Mouse (Mus musculus): ENCODE measurements around the gene Ggt6. TPM values are rescaled to one million over a fixed set of nuclear protein-coding genes. Genes with fewer than 3 reads are reported as not detected.
A peak's percentile ranks its signal among the peaks of the same experiment; 100 is the strongest.

Ggt6 gene
- polyA plus RNA-seq, 2 experiments, result 4.6 to 5.9 TPM

DNA sequence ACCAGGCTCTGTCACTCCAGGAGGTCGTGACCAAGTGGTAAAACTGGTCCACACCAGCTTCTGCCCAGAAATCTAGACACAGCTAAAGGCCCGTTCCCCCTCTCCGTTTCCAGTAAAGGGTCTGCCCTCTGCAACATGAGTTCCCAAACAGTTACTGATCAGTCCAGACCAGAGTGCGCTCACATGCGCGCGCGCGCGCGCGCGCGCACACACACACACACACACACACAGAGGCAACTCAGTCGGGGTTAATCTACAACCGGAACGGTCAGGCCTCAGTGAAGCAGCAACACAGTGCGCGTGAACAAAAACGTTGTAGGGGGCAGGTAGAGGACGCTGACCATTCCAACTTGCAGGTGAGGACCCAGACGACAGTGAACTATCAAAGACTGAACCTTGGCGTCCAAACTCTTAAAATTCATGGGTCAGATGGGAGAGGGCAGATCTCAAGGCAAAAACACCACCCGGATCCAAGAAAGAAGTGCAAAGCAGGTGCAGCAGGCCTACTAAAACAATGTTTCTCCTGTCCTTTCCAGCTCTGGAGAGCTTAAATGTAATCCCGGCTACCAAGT, 24.7 kb upstream of the Ggt6 start:
- Histone ChIP-seq H3K4me3 (replicated peaks; ENCODE audit: low read length) (peak overlapping the region; percentile 58), H3K4me1 (ENCODE audit: control insufficient read depth, insufficient read depth, low read length) (peaks cover 14% of the 10 kb centered on the region; the same call in 1 of the 2 replicates), H3K27me3 (ENCODE audit: control insufficient read depth, insufficient read depth, low read length) (no peaks in the 10 kb centered on the region), H3K36me3 (ENCODE audit: control insufficient read depth, insufficient read depth, low read length) (no peaks in the 10 kb centered on the region), H3K27ac (replicated peaks; ENCODE audit: low read depth, low read length) (no peak overlapping the region), H3K9ac (ENCODE audit: low read depth, low read length, severe bottlenecking) (peak overlapping the region; percentile 63; the same call in 1 of the 2 replicates), H3K4me2 (replicated peaks; ENCODE audit: low read depth, low read length, severe bottlenecking) (peak overlapping the region; percentile 98), H3K9me3 (ENCODE audit: control insufficient read depth, low read length) (no peaks in the 10 kb centered on the region)
- no peak for TF ChIP-seq POLR2A (IDR thresholded peaks at IDR 0.05; ENCODE audit: borderline replicate concordance, extremely low read depth, insufficient read depth, insufficient read length)
- WGBS, result 3% methylated on average over 25 of the region's 25 CpGs
- ATAC-seq (ENCODE audit: low FRiP score, low read depth), result no peak
- no peak for DNase-seq (ENCODE audit: low spot score)

- DNase-seq (ENCODE audit: low spot score), result peak; percentile 83
These were observed 24.0 kb upstream of the Ggt6 start, which contains the start of gene Smtnl2 for GRCm38 (mm10) chr11:72411093-72411921. Gene Smtnl2 (minus strand): TSS chr11:72411713.

DNA sequence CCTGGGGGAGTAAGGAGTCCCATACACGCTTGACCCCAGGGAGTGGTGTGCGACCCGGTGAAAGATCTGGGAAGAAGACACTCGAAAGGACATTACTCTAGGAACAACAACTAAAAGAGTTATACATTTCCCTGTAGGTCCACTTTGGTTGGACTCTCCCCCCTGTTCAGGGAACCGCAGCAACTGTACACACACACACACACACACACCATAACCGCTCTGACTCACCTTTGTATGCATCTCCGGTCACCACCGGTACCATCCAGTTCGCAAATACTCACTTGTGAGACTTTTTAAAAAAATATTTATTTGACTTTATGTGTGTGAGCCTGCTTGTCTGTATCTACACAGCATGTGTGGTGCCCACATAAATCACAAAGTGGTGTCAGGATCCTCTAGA, 23.4 kb upstream of the Ggt6 start:
- Histone ChIP-seq H3K27me3 (ENCODE audit: control insufficient read depth, insufficient read depth, low read length) (no peaks in the 10 kb centered on the region), H3K4me1 (ENCODE audit: control insufficient read depth, insufficient read depth, low read length) (peaks cover 14% of the 10 kb centered on the region; the same call in 1 of the 2 replicates), H3K9ac (ENCODE audit: low read depth, low read length, severe bottlenecking) (peak overlapping the region; percentile 63; the same call in 1 of the 2 replicates), H3K27ac (replicated peaks; ENCODE audit: low read depth, low read length) (no peak overlapping the region), H3K9me3 (ENCODE audit: control insufficient read depth, low read length) (no peaks in the 10 kb centered on the region), H3K4me2 (replicated peaks; ENCODE audit: low read depth, low read length, severe bottlenecking) (peak overlapping the region; percentile 98), H3K4me3 (replicated peaks; ENCODE audit: low read length) (peak overlapping the region; percentile 58), H3K36me3 (ENCODE audit: control insufficient read depth, insufficient read depth, low read length) (no peaks in the 10 kb centered on the region)
- WGBS, result 31% methylated on average over 9 of the region's 9 CpGs
- no peak for TF ChIP-seq POLR2A (IDR thresholded peaks at IDR 0.05; ENCODE audit: borderline replicate concordance, extremely low read depth, insufficient read depth, insufficient read length)
- DNase-seq (ENCODE audit: low spot score), result no peak
- ATAC-seq (ENCODE audit: low FRiP score, low read depth), result no peak

More at GRCm38 (mm10) chr11:72411093-72411921, 24.0 kb upstream of the Ggt6 start, which contains the start of gene Smtnl2:
- peak within 1 kb of the TSS; percentile 98 for H3K4me2 ChIP-seq (replicated peaks; ENCODE audit: low read depth, low read length, severe bottlenecking)
- WGBS, result under 1% methylated on average over 64 of the region's 86 CpGs
- no peak for TF ChIP-seq POLR2A (IDR thresholded peaks at IDR 0.05; ENCODE audit: borderline replicate concordance, extremely low read depth, insufficient read depth, insufficient read length)
- peak within 1 kb of the TSS; percentile 63 for H3K9ac ChIP-seq (ENCODE audit: low read depth, low read length, severe bottlenecking)
- H3K27me3 ChIP-seq (ENCODE audit: control insufficient read depth, insufficient read depth, low read length), result no peaks in the 10 kb centered on the region
- peak within 1 kb of the TSS; percentile 58 for H3K4me3 ChIP-seq (replicated peaks; ENCODE audit: low read length)
- no peak within 1 kb of the TSS for H3K27ac ChIP-seq (replicated peaks; ENCODE audit: low read depth, low read length)
- H3K4me1 ChIP-seq (ENCODE audit: control insufficient read depth, insufficient read depth, low read length), result peaks cover 14% of the 10 kb centered on the region; the same call in 1 of the 2 replicates
- no peaks in the 10 kb centered on the region for H3K36me3 ChIP-seq (ENCODE audit: control insufficient read depth, insufficient read depth, low read length)
- peak; percentile 86 for ATAC-seq (ENCODE audit: low FRiP score, low read depth)
- H3K9me3 ChIP-seq (ENCODE audit: control insufficient read depth, low read length), result no peaks in the 10 kb centered on the region

DNA sequence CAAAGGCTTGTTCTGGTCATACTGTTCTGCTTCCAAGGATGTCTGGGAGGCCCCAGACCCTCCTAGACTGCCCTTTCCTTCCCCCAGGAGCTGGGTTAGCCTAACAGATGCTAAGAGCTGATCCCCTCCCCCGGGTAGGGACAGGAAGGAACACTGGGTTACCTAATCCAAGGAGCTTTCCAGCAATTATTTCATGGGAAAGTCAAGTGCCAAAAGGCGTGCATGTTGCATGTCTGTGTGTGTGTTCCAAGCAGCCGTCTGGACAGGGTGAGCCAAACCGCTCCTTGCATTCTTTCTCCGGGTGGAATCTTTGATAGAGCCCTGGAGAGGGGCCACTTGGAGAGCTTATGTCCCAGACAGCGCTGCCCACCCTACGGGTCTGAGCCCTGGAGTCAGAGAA, 22.3 kb upstream of the Ggt6 start:
- H3K36me3 ChIP-seq (ENCODE audit: control insufficient read depth, insufficient read depth, low read length), result no peaks in the 10 kb centered on the region
- DNase-seq (ENCODE audit: low spot score), result no peak
- H3K27ac ChIP-seq (replicated peaks; ENCODE audit: low read depth, low read length), result no peak overlapping the region
- no peaks in the 10 kb centered on the region for H3K9me3 ChIP-seq (ENCODE audit: control insufficient read depth, low read length)
- no peak overlapping the region for H3K9ac ChIP-seq (ENCODE audit: low read depth, low read length, severe bottlenecking)
- ATAC-seq (ENCODE audit: low FRiP score, low read depth), result no peak
- TF ChIP-seq POLR2A (IDR thresholded peaks at IDR 0.05; ENCODE audit: borderline replicate concordance, extremely low read depth, insufficient read depth, insufficient read length), result no peak
- WGBS, result 57% methylated on average over 7 of the region's 7 CpGs
- H3K4me2 ChIP-seq (replicated peaks; ENCODE audit: low read depth, low read length, severe bottlenecking), result no peak overlapping the region
- H3K4me1 ChIP-seq (ENCODE audit: control insufficient read depth, insufficient read depth, low read length), result peaks cover 18% of the 10 kb centered on the region
- no peaks in the 10 kb centered on the region for H3K27me3 ChIP-seq (ENCODE audit: control insufficient read depth, insufficient read depth, low read length)
- no peak overlapping the region for H3K4me3 ChIP-seq (replicated peaks; ENCODE audit: low read length)

DNA sequence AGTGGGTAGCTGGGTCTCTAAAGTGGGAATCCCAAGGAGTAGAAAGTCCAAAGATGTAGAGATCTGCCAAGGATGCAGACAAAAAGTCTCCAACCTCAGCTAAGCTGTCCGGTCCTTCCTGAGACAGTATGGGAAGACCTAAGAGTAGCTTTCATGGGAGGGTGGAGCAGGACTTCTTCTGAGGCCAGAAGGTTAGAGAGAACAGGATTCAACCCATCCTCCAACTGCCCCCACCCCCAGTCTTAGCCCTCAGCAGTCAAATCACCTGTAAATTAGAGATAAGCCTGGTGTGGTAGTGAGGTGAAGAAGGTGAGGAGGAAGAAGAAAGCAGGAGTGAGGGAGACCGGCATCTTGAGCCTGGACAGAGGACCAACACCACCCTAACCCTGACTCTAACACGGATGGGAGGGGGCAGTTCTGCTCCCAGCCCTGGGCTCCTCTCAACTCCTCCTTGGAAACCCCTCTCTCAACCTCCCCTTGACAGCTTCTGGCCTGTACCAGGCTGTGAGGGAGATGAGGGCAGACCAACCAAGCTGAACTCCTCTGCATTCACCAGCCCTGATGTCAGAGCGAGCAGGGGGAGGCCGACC, 21.6 kb upstream of the Ggt6 start:
- no peak for TF ChIP-seq POLR2A (IDR thresholded peaks at IDR 0.05; ENCODE audit: borderline replicate concordance, extremely low read depth, insufficient read depth, insufficient read length)
- H3K27ac ChIP-seq (replicated peaks; ENCODE audit: low read depth, low read length), result no peak overlapping the region
- H3K9me3 ChIP-seq (ENCODE audit: control insufficient read depth, low read length), result no peaks in the 10 kb centered on the region
- ATAC-seq (ENCODE audit: low FRiP score, low read depth), result no peak
- H3K9ac ChIP-seq (ENCODE audit: low read depth, low read length, severe bottlenecking), result no peak overlapping the region
- H3K27me3 ChIP-seq (ENCODE audit: control insufficient read depth, insufficient read depth, low read length), result no peaks in the 10 kb centered on the region
- H3K4me3 ChIP-seq (replicated peaks; ENCODE audit: low read length), result no peak overlapping the region
- H3K4me1 ChIP-seq (ENCODE audit: control insufficient read depth, insufficient read depth, low read length), result peaks cover 18% of the 10 kb centered on the region
- H3K36me3 ChIP-seq (ENCODE audit: control insufficient read depth, insufficient read depth, low read length), result no peaks in the 10 kb centered on the region
- DNase-seq (ENCODE audit: low spot score), result no peak
- H3K4me2 ChIP-seq (replicated peaks; ENCODE audit: low read depth, low read length, severe bottlenecking), result no peak overlapping the region
- 55% methylated on average over 4 of the region's 5 CpGs for WGBS
